Mouse (Mus musculus): ENCODE measurements around the gene Pde9a. TPM values are rescaled to one million over a fixed set of nuclear protein-coding genes. Genes with fewer than 3 reads are reported as not detected.
"Not testable (repeated sequence)": the region's sequence is repeated elsewhere in the genome, so short reads cannot be mapped to it uniquely, and the experiment has no call there.

Pde9a gene
- 10 to 100 TPM; 24.4 to 27.2 TPM for total RNA-seq (2021)
- long read RNA-seq, experiment 1, transcript Pde9a-201 (19 exons, 2,089 nt), result major isoform, 6 of 11 reads
- long read RNA-seq, experiment 1, partial matches to known transcripts, result 2 of 11 reads
- long read RNA-seq, experiment 1, other reads (novel, unspliced or antisense), result 1 of 11 reads
- long read RNA-seq, experiment 2, transcript Pde9a-201 (19 exons, 2,089 nt), result major isoform, 8 of 12 reads
- long read RNA-seq, experiment 2, partial matches to known transcripts, result 1 of 12 reads
- long read RNA-seq, experiment 2, other reads (novel, unspliced or antisense), result 3 of 12 reads

DNA sequence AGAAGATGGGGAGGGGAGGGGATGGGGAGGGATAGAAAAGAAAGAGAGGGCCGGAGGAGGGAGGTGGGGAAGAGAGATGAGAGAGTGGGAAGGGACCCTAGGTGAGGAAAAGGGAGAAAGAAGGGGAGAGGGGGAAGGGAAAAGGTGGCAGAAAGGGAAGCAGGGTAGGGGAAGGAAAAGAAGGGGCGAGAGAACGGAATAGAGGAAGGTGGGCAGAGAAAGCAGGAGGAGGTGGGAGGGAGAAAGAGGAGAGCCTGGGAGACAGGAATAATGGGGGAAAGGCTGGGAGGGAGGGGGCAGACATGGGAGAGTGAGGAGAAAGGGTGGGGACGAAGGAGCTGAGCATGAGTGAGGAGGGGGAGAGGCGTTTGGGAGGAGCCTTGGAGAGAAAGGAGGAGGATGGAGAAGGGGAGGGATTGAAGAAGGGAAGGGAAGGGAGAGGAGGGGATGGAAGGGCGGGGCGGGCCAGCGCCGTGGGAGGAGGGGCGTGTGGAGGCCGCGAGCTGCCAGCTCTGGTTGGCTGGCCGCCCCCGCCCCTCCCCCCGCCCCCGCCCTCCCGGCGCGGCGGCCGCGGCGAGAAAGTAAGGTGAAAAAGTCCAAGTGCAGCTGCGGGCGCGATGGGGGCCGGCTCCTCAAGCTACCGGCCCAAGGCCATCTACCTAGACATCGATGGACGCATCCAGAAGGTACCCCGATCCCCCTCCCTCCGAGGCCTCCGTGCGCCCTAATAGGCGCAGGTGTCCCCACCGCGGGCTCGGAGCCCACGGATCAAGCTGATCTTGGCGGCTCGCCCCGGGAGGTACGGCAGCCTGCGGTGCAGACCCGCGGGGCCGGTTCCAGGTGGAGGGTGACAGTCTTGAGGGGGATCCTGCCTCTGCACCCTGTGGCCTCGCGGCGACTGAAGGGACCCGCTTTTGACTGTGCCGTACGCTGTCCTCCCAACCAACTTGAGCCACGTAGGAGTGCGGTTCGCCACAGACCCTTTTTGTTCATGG lies at the start of gene Pde9a:
Pde9a (plus strand) TSS at position 540 of the 995 bp plus-strand sequence.
- intact Hi-C loops (cut with DNase I), result loop anchor here (5.0 kb wide), 2 partner anchors 41 to 66 kb away; no protein-coding TSS in a partner anchor
- peak; percentile 69 to 75 for DNase-seq (ENCODE audit: low spot score in 2 of 2)

DNA sequence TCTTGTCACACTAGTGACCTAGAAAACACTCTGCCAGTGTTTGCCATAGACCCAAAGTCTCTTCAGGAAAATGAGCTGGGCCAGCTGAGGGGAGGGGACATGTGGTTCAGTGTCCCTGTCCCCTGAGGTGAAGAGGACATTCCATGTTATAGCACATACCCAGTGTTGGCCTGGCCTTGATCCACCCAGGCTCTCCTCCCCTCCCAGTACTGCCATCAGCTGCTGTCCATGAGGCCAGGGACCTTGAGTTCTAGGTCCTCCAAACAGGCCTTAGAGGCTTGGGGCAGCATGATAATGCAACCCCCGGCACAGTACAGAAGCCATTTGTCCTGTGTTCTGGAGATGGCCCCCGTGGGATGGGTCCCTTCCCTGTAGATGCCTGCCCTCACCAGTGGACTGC lies 46.2 kb upstream of the Pde9a start:
- intact Hi-C loops (cut with DNase I), result no loop called here
- DNase-seq (ENCODE audit: low spot score in 2 of 2), result no peak

DNA sequence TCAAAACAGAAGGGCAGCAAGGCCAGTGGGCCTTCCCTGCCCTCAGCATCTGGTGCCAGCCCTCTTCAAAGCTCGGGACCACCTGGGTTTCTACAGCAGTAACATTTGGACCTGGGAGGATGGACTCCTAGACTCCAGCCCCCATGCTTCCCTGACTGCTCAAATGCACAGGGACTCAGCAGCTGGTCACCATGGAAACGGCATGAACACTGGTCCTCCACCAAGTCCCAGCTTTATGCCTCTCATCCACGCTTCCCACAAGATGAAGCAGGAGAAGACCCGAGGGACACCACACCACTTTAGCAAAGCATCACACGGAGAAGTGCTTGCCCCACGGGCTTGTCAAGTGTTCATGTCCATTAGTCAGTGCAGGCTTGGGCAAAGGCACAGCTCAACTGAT lies 43.8 kb upstream of the Pde9a start:
- intact Hi-C loops (cut with DNase I), result no loop called here
- peak; percentile 52 to 72 for DNase-seq (ENCODE audit: low spot score in 2 of 2)

DNA sequence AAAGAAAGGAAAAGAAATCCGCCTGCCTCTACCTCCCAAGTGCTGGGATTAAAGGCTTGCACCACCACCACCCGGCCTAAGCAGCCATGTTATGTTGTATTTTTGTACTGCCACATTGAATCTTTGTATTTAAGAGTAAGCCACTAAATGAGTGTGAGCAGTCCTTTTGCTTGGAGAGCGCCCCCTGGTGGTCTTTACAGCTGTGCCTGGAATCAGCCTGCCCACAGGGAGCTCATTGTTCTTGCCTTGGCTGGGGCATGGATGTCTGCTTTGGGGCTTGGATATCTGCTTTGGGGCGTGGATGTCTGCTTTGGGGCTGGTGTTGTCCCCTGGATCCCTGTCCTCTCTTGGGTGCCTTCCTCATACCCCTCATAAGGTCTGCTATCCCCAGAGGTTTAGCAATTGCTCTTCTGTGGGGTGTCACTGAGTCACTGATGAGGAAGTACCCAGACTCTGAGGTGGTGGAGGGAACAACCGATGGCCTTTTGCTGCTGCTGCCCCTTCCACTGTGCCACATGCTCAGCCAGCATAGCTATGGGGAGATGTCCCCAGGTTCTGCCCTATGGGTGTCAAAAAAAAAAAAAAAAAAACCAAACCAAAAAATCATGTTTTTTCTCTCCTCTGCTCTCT lies 41.7 kb upstream of the Pde9a start:
- DNase-seq (ENCODE audit: low spot score in 2 of 2), result peak; percentile 75 to 78
- intact Hi-C loops (cut with DNase I), result no loop called here

DNA sequence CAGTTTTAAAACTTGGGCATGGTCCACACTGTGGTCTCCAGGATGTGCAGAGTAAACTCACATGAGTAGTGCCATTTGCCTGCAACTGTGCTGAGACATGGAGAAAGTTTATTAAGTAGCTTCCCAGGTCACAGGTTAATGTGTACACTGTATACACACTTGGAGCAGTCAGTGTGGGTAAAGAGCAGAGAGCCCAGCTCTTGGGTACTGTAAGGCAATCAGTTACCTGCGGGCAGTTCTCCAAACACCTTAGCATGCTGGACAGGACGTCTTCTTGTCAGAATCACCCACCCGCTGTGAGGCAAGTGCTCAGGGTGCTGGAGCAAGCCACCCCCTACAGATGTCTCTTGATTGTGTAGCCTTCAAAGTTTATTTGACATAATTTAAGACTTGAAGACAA lies 41.2 kb upstream of the Pde9a start:
- intact Hi-C loops (cut with DNase I), result no loop called here
- DNase-seq (ENCODE audit: low spot score in 2 of 2), result no peak

DNA sequence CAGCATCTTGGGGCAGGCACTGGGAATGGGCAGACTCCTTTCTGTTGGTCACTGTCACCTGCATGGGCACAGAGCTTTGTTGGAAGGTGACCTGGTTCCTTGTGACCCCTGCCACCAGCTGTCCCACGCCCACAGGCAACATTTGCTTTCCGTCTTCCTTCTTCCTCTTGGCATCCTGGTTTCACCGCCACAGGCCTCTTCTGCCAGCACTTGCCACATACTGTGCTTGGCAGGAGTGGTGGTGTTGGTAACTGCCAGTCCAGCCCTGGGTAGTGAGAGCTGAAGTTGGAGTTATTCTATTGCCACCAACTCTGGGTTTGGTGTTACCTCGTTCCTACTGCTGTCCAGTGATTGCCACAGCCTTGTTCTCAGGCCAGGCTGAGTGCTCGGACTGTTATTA lies 37.9 kb upstream of the Pde9a start:
- intact Hi-C loops (cut with DNase I), result no loop called here
- no peak for DNase-seq (ENCODE audit: low spot score in 2 of 2)

DNA sequence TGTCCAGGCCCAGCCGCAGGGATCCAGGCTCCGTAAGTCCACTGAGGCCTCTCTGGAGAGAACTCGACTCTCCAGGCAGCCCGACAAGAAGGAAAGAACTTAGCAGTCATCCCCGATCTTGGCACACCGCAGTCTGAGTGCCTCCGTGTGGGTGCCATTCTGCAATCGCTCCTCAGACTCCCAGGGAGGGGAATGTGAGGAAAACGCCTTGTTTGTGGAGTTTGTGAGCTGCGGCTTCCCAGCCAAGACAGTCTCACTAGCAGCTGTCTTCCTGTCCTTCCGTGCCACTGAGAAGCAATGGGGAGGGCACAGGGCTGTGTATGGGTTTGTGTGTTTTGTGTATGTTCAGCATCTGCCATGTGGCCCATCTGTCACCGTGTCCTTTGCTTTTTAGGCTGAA lies 36.6 kb upstream of the Pde9a start:
- intact Hi-C loops (cut with DNase I), result no loop called here
- DNase-seq (ENCODE audit: low spot score in 2 of 2), result peak in 1 of 2 experiments; percentile 52

DNA sequence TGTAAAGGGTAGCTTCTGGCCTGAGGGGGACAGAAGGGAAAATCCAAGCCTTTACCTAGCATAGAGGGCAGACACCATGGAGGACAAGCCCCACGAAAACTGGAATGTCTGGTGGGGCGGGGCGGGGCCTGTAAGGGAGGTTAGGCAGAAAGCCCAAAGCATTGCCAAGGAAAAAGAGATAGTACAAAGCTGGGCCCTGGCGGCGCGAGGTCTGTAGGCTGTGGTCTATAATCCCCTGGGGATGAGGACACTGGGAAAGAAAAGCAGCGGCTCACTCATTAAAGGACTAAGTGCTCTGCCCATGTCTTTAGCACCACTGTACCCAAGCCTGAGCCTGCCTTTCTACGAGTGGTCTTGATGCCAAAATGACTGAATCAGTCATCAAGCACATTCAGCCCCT lies 34.0 kb upstream of the Pde9a start:
- intact Hi-C loops (cut with DNase I), result no loop called here
- no peak for DNase-seq (ENCODE audit: low spot score in 2 of 2)

DNA sequence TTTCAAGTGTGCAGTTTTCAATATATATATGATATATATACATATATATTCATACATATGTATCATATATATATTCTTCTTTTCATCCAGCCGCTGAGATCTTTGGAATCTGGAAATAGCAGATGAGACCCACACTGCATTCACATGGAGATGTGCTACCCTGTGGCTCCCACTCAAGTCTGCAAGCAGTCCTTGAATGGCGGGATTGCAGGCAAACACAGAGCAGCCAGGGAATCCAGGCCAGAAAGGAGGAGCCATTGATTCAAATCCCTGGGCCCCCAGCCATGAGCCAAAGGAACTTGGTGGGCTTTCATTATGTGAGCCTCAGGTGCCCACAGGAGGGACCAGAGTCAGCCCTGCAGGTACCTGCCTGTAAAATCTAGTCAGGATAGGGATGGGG lies 32.8 kb upstream of the Pde9a start:
- peak in 1 of 2 experiments; percentile 61 for DNase-seq (ENCODE audit: low spot score in 2 of 2)
- intact Hi-C loops (cut with DNase I), result no loop called here

DNA sequence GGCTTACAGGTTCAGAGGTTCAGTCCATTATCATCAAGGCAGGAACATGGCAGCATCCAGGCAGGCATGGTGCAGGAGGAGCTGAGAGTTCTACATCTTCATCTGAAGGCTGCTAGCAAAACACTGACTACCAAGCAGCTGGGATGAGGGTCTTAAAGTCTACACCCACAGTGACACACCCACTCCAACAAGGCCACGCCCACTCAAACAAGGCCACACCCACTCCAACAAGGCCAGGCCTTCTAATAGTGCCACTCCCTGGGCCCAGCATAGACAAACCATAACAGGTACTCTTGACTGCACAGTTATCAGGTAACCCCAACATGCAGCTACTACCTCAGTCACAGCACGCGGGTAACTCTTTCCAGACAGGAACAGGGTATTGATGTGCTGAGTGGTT lies 31.3 kb upstream of the Pde9a start:
- DNase-seq (ENCODE audit: low spot score in 2 of 2); intact Hi-C loops (cut with DNase I): not testable (repeated sequence)

DNA sequence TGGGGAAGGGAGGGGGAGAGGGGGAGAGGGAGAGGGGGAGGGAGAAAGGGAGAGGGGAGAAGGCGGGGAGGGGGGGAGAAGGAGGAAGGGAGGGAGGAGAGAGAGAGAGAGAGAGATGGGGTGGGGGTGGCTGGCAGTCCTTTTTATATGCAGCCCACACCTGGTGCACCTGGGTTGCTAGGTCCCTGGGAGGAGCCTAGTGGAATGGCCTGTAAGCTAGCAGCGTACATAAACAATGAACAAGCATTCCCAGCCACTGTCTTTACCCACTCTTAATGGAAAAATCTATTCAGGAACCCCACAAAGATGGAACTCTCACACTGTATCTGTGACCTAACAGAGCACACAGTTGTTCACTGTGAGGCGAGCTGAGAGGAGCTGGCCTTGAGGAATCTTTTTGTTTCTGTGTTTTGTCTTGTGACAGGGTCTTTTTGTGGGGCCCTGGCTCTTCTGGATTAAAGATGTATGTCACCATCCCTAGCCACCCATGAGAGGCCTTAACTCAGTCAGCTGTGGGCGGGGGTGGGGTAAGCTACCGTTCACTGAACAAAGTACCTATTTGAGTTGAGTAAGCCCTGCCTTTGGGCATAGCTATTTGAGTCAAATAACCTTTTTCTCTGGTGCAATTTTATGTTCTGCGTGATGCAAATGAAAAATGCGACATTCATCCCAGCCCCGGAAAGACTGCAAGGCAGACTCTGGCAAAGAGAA lies 30.1 kb upstream of the Pde9a start:
- no peak for DNase-seq (ENCODE audit: low spot score in 2 of 2)
- intact Hi-C loops (cut with DNase I), result no loop called here

DNA sequence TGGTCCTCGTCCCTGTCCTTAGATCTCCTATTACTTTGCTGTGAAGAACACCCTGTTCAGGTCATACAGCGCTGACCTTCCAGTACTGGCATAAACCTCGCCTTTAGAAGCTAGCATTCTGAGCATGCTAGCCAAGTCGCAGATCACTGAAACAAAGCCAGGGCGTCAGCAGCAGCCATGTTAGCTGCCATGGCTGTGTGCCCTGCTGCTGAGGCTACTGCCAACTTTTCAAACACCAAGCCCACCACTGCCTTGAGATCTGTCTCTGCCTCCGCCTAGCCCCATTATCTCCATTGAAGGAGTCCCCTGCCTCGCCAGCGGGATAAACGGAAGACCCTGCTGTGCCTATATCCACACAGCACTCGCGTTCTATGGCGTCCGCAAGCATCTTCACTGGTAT lies 25.4 kb upstream of the Pde9a start:
- intact Hi-C loops (cut with DNase I), result no loop called here
- no peak for DNase-seq (ENCODE audit: low spot score in 2 of 2)

DNA sequence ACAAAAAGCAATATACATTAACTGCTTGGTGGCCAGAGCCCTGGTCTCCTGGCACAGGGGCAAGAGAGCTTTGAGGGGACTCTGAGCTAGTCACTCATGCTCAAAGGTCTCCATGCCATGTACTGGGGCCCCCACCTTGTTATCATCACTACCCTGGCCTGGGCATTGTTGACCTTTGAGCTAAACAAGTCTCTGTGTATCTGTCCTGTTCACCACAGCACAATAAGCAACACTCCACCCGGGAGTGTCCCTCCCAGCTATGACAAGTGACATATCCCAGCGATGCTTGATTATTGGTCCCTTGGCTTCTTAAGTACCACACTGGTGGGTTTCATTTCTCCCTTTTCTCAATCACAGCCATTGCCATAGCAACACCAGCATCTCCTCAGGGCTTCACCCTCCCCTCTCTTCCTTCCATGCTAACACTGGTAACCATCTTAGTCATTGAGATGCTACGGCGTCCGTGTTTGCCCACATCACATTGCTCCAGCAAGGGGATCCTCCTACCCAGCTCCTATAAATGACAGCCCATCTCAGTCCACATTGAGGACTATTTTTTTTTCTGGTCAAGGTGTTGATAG lies 20.3 kb upstream of the Pde9a start:
- intact Hi-C loops (cut with DNase I), result no loop called here
- DNase-seq (ENCODE audit: low spot score in 2 of 2), result no peak

DNA sequence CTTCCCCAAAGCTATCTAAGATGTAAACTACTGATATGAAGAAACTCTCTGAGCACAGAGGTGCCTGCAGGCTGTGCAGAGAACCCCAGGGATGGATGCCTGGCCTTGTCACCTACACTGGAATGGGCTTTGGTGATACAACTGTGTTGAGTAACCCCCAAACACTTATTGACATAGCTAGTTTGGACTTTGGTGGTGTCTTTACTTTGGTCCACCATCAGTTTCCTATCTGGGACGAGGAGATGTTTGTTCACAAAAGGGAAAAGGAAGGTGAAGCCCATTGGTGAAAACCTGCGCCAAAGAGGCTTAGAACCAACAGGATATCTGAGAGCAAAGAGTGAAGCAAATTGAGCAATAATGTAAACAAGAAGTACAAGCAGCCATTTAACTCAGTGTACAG lies 15.8 kb upstream of the Pde9a start:
- intact Hi-C loops (cut with DNase I), result no loop called here

DNA sequence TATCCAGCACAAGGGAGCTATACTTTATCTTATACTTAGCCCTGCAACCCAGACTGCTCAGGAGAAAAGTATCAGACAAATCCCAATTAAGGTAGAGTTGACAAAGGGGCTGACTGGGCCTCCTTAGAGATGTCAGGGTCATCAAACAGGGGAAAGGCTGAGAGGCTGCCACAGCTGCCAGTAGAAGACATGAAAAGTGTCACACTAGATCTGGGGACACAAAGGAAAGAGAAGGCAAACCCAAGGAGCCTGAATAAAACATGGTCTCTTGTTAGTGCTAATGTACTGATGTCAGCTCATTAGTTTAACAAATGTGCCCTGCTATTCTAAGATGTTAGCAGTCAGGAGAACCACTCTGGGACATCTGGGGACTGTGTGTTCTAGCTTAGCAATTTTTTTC lies 15.1 kb upstream of the Pde9a start:
- no peak for DNase-seq (ENCODE audit: low spot score in 2 of 2)
- intact Hi-C loops (cut with DNase I), result no loop called here

More for the DNA sequence above, 15.8 kb upstream of the Pde9a start:
- DNase-seq (ENCODE audit: low spot score in 2 of 2), result no peak

DNA sequence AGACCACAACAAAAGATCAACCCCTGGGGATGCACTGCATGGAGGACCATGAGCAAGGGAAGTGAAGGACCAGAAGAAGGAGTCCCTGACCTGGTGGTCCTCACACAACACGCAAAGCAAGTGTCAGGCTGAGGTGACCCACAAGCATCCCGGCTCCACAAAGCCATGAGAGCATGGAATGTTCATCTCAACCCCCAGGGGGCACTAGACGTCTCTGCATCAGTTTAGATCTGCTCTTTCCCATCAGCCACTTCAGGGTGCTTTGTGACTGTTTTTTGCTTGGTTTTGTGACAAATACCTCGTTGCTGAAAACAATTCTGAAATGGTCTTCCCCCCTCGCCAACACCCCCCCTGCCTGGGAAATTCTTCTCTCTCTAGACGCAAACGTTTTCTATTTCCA lies 8.0 kb upstream of the Pde9a start:
- DNase-seq (ENCODE audit: low spot score in 2 of 2), result peak; percentile 81 to 88
- intact Hi-C loops (cut with DNase I), result loop anchor here (1.0 to 5.0 kb wide), 3 partner anchors 46 to 114 kb away; no protein-coding TSS in a partner anchor

DNA sequence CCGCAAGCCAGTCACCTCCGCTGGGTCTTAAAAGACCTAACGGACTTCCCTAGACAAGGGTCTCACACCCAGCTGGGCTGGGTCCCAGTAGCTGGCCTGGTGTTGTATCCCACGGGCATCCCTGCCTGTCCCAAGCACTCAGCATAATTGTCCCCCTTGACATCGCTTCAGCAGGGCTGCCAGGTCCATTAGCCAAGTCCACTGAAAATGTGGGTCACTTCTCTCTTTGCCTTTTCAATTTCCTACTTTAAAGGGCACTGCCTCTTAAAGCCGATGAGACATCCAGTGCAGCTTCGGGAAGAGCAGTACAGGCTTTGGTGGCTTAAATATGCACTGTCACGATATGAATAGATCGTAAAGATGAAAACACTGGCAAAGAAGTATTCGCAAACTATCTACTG lies 7.6 kb upstream of the Pde9a start:
- intact Hi-C loops (cut with DNase I), result loop anchor here (1.0 to 5.0 kb wide), 3 partner anchors 46 to 114 kb away; no protein-coding TSS in a partner anchor
- peak in 1 of 2 experiments; percentile 59 for DNase-seq (ENCODE audit: low spot score in 2 of 2)

DNA sequence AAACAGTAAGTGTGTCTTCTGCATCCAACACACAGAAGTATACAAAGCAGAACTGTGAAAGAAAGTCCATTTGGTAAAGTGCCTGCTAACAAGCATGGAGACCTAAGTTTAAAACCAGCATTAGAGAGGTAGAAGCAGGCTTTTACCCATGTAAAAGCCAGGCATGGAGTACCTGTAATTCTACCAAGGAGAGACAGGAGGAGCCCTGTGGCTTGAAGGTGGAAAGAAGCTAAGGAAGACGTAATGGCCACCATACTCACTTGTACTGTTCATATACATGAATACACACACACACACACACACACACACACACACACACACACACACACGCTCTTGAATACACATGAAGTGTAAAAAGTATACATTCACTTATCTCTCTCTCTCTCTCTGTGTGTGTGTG lies 6.9 kb upstream of the Pde9a start:
- intact Hi-C loops (cut with DNase I), result loop anchor here (5.0 kb wide), 2 partner anchors 47 to 68 kb away; no protein-coding TSS in a partner anchor
- DNase-seq (ENCODE audit: low spot score in 2 of 2), result no peak

DNA sequence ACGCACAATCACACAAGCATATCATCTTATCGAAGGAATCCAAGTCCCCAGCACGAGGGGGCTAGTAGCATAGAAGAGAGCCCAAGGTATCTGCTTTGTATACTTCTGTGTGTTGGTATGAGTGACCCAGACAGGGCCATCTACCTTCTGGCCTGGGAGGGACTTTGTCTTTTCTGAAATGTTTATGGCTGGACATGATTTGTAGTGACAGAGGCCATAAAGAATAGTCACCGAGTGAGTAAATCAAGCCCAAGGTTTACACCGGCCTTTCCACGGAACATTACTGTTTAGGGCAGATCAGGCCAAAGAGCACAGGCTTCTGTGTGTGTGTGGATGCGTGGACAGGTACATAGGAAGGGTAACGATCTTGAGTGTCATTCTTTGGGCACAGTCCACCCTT lies 6.1 kb upstream of the Pde9a start:
- intact Hi-C loops (cut with DNase I), result loop anchor here (5.0 kb wide), 2 partner anchors 48 to 67 kb away; no protein-coding TSS in a partner anchor
- DNase-seq (ENCODE audit: low spot score in 2 of 2), result no peak

All from left cerebral cortex, postnatal 14 days (tissue).